Comparison of ENCODE assay signal across 8 mouse cellular contexts in genomic region chr4:126103057-126103581, GRCm38 (mm10). TPM values are rescaled to one million over a fixed set of nuclear protein-coding genes. Genes with fewer than 3 reads are reported as not detected.
A peak's percentile ranks its signal among the peaks of the same experiment; 100 is the strongest.
DNase-seq lines count a peak whose midpoint lies in the region; ATAC-seq and TF ChIP-seq lines count a peak whose summit lies in the region.

No protein-coding gene starts in this region.

- H3K9me3 ChIP-seq in embryonic facial prominence, embryonic 15.5 days (replicated peaks), result no peaks in the 10 kb centered on the region
- H3K9me3 ChIP-seq in kidney, embryonic 14.5 days (ENCODE audit: control insufficient read depth, low read length), result no peaks in the 10 kb centered on the region
- no peaks in the 10 kb centered on the region for H3K9me3 ChIP-seq in limb, embryonic 15.5 days
- no peaks in the 10 kb centered on the region for H3K9me3 ChIP-seq in midbrain, postnatal 0 days (ENCODE audit: low read length)

- peak overlapping the region; percentile 84 for H3K27ac ChIP-seq in bone marrow, adult 2 months (ENCODE audit: control insufficient read depth, insufficient read depth, low read depth, low read length, poor library complexity)
- H3K27ac ChIP-seq in embryonic facial prominence, embryonic 15.5 days (replicated peaks), result peak overlapping the region; percentile 91
- H3K27ac ChIP-seq in kidney, embryonic 14.5 days (ENCODE audit: low read depth, low read length), result peak overlapping the region; percentile 79; the same call in 1 of the 2 replicates
- H3K27ac ChIP-seq in limb, embryonic 15.5 days, result peak overlapping the region; percentile 86
- H3K27ac ChIP-seq in midbrain, postnatal 0 days (ENCODE audit: low read depth, low read length), result peak overlapping the region; percentile 79

- peaks cover 3% of the 10 kb centered on the region; the same call in 1 of the 2 replicates for H3K4me1 ChIP-seq in bone marrow, adult 2 months (ENCODE audit: control insufficient read depth, insufficient read depth, low read length)
- peaks cover 49% of the 10 kb centered on the region for H3K4me1 ChIP-seq in embryonic facial prominence, embryonic 15.5 days
- H3K4me1 ChIP-seq in kidney, embryonic 14.5 days (ENCODE audit: control insufficient read depth, insufficient read depth, low read length), result peaks cover 25% of the 10 kb centered on the region
- peaks cover 40% of the 10 kb centered on the region for H3K4me1 ChIP-seq in limb, embryonic 15.5 days
- peaks cover 12% of the 10 kb centered on the region; the same call in 1 of the 2 replicates for H3K4me1 ChIP-seq in midbrain, postnatal 0 days (ENCODE audit: insufficient read depth, low read length)

- 0 out of 2 replicates have a peak, but pooled peaks cover 9% of the 10 kb centered on the region for H3K36me3 ChIP-seq in embryonic facial prominence, embryonic 15.5 days
- peaks cover 8% of the 10 kb centered on the region; the same call in 1 of the 2 replicates for H3K36me3 ChIP-seq in kidney, embryonic 14.5 days (ENCODE audit: control insufficient read depth, insufficient read depth, low read length)
- peaks cover 9% of the 10 kb centered on the region for H3K36me3 ChIP-seq in limb, embryonic 15.5 days
- H3K36me3 ChIP-seq in midbrain, postnatal 0 days (ENCODE audit: insufficient read depth, low read length), result no peaks in the 10 kb centered on the region

- peak; percentile 63 for ATAC-seq in embryonic facial prominence, embryonic 15.5 days (ENCODE audit: insufficient number of reproducible peaks, low FRiP score, low TSS enrichment, low read depth)
- peak; percentile 65 for ATAC-seq in kidney, embryonic 14.5 days (ENCODE audit: low FRiP score, low TSS enrichment)
- peak; percentile 59; the same call in 1 of the 2 replicates for ATAC-seq in limb, embryonic 15.5 days (ENCODE audit: insufficient number of reproducible peaks, low FRiP score, low TSS enrichment, low read depth)
- ATAC-seq in midbrain, postnatal 0 days (ENCODE audit: low FRiP score), result peak; percentile 72

- TF ChIP-seq CTCF in bone marrow, adult 2 months (IDR thresholded peaks at IDR 0.05; ENCODE audit: control insufficient read depth, insufficient read depth, low read length), result no peak
- no peak for TF ChIP-seq CTCF in midbrain, postnatal 0 days (IDR thresholded peaks at IDR 0.05)

- H3K27me3 ChIP-seq in embryonic facial prominence, embryonic 15.5 days, result no peaks in the 10 kb centered on the region
- H3K27me3 ChIP-seq in kidney, embryonic 14.5 days (ENCODE audit: control insufficient read depth, insufficient read depth, low read length), result no peaks in the 10 kb centered on the region
- no peaks in the 10 kb centered on the region for H3K27me3 ChIP-seq in limb, embryonic 15.5 days
- no peaks in the 10 kb centered on the region for H3K27me3 ChIP-seq in midbrain, postnatal 0 days (ENCODE audit: insufficient read depth, low read length)

- peak overlapping the region; percentile 91 for H3K4me2 ChIP-seq in embryonic facial prominence, embryonic 15.5 days (replicated peaks)
- H3K4me2 ChIP-seq in kidney, embryonic 14.5 days (replicated peaks; ENCODE audit: low read depth, low read length), result peak overlapping the region; percentile 74
- peak overlapping the region; percentile 85 for H3K4me2 ChIP-seq in limb, embryonic 15.5 days
- peak overlapping the region; percentile 92 for H3K4me2 ChIP-seq in midbrain, postnatal 0 days (ENCODE audit: low read depth, low read length, poor library complexity, severe bottlenecking)

- DNase-seq in 416B (ENCODE audit: low read depth), result peak; percentile 99
- DNase-seq in heart, adult 9 months (ENCODE audit: low spot score in 2 of 2), result peak; percentile 93 to 94
- DNase-seq in midbrain, postnatal 0 days (ENCODE audit: low spot score), result peak; percentile 91
- DNase-seq in spleen, postnatal 10 days (ENCODE audit: low spot score in 2 of 2), result peak; percentile 73 to 87

- peak overlapping the region; percentile 12 for H3K9ac ChIP-seq in embryonic facial prominence, embryonic 15.5 days
- peak overlapping the region; percentile 42 for H3K9ac ChIP-seq in kidney, embryonic 14.5 days (ENCODE audit: low read depth, low read length)
- 0 out of 2 replicates have a peak overlapping the region, but pooled peaks have one; percentile 18 for H3K9ac ChIP-seq in limb, embryonic 15.5 days
- H3K9ac ChIP-seq in midbrain, postnatal 0 days (replicated peaks; ENCODE audit: low read length, poor library complexity, severe bottlenecking), result peak overlapping the region; percentile 51

- H3K4me3 ChIP-seq in bone marrow, adult 2 months (replicated peaks; ENCODE audit: control insufficient read depth, low read depth, low read length), result peak overlapping the region; percentile 63
- peak overlapping the region; percentile 96 for H3K4me3 ChIP-seq in embryonic facial prominence, embryonic 15.5 days (replicated peaks)
- H3K4me3 ChIP-seq in kidney, embryonic 14.5 days (ENCODE audit: low read length), result peak overlapping the region; percentile 94
- peak overlapping the region; percentile 84 for H3K4me3 ChIP-seq in limb, embryonic 15.5 days
- peak overlapping the region; percentile 93 for H3K4me3 ChIP-seq in midbrain, postnatal 0 days (ENCODE audit: low read depth, low read length)

- 0 out of 2 replicates have a peak, but pooled peaks have one; percentile 56 for TF ChIP-seq POLR2A in bone marrow, adult 2 months (IDR thresholded peaks at IDR 0.05; ENCODE audit: borderline replicate concordance, control insufficient read depth, low read depth, low read length)

- WGBS in bone marrow, adult 2 months, result under 1% methylated on average over 15 of the region's 15 CpGs
- WGBS in embryonic facial prominence, embryonic 15.5 days, result 0% methylated on average over 15 of the region's 15 CpGs
- under 1% methylated on average over 15 of the region's 15 CpGs for WGBS in kidney, embryonic 14.5 days
- WGBS in limb, embryonic 15.5 days, result 2% methylated on average over 15 of the region's 15 CpGs
- 1% methylated on average over 15 of the region's 15 CpGs for WGBS in midbrain, postnatal 0 days

RNA-seq across cellular contexts. Expression of gene Stk40, which starts 0.6 kb away (rescaled TPM):
- 7.5 and 14.0 TPM in 2 replicates for polyA plus RNA-seq in bone marrow, adult 2 months (2011; ENCODE audit: insufficient read depth, insufficient read length, low replicate concordance, missing spikeins)
- 37.4 and 38.7 TPM in 2 replicates for polyA plus RNA-seq in embryonic facial prominence, embryonic 15.5 days (2015; fragmentation: Nextera tagmentation; extraction: Ambion mirVana)
- polyA plus RNA-seq in kidney, embryonic 14.5 days (2014; fragmentation: Nextera tagmentation; extraction: Ambion mirVana), result 19.1 and 24.9 TPM in 2 replicates
- 32.4 and 35.4 TPM in 2 replicates for polyA plus RNA-seq in limb, embryonic 15.5 days (2015; fragmentation: Nextera tagmentation; extraction: Ambion mirVana)
- total RNA-seq in midbrain, postnatal 0 days (2014; rRNA removed), result 18.0 and 21.2 TPM in 2 replicates
- polyA plus RNA-seq in midbrain, postnatal 0 days (2015; fragmentation: Nextera tagmentation; extraction: Ambion mirVana), result 16.9 and 17.4 TPM in 2 replicates

RNA-seq across cellular contexts. Expression of gene Lsm10, which starts 6.7 kb away (rescaled TPM):
- polyA plus RNA-seq in bone marrow, adult 2 months (2011; ENCODE audit: insufficient read depth, insufficient read length, low replicate concordance, missing spikeins), result 6.6 and 21.2 TPM in 2 replicates
- 55.4 and 60.6 TPM in 2 replicates for polyA plus RNA-seq in embryonic facial prominence, embryonic 15.5 days (2015; fragmentation: Nextera tagmentation; extraction: Ambion mirVana)
- polyA plus RNA-seq in kidney, embryonic 14.5 days (2014; fragmentation: Nextera tagmentation; extraction: Ambion mirVana), result 47.3 and 52.4 TPM in 2 replicates
- 50.1 and 51.2 TPM in 2 replicates for polyA plus RNA-seq in limb, embryonic 15.5 days (2015; fragmentation: Nextera tagmentation; extraction: Ambion mirVana)
- 27.0 and 28.6 TPM in 2 replicates for total RNA-seq in midbrain, postnatal 0 days (2014; rRNA removed)
- polyA plus RNA-seq in midbrain, postnatal 0 days (2015; fragmentation: Nextera tagmentation; extraction: Ambion mirVana), result 47.7 and 49.3 TPM in 2 replicates

RNA-seq across cellular contexts. Expression of gene Eva1b, which starts 44.4 kb away (rescaled TPM):
- 5.7 and 7.1 TPM in 2 replicates for polyA plus RNA-seq in bone marrow, adult 2 months (2011; ENCODE audit: insufficient read depth, insufficient read length, low replicate concordance, missing spikeins)
- 84.3 and 94.6 TPM in 2 replicates for polyA plus RNA-seq in embryonic facial prominence, embryonic 15.5 days (2015; fragmentation: Nextera tagmentation; extraction: Ambion mirVana)
- 96.1 and 124 TPM in 2 replicates for polyA plus RNA-seq in kidney, embryonic 14.5 days (2014; fragmentation: Nextera tagmentation; extraction: Ambion mirVana)
- polyA plus RNA-seq in limb, embryonic 15.5 days (2015; fragmentation: Nextera tagmentation; extraction: Ambion mirVana), result 81.0 and 86.3 TPM in 2 replicates
- 8.5 and 12.3 TPM in 2 replicates for total RNA-seq in midbrain, postnatal 0 days (2014; rRNA removed)
- polyA plus RNA-seq in midbrain, postnatal 0 days (2015; fragmentation: Nextera tagmentation; extraction: Ambion mirVana), result 9.1 and 10.6 TPM in 2 replicates

RNA-seq across cellular contexts. Expression of gene Oscp1, which starts 44.8 kb away (rescaled TPM):
- 1.3 and 8.2 TPM in 2 replicates for polyA plus RNA-seq in bone marrow, adult 2 months (2011; ENCODE audit: insufficient read depth, insufficient read length, low replicate concordance, missing spikeins)
- polyA plus RNA-seq in embryonic facial prominence, embryonic 15.5 days (2015; fragmentation: Nextera tagmentation; extraction: Ambion mirVana), result 23.3 and 32.0 TPM in 2 replicates
- polyA plus RNA-seq in kidney, embryonic 14.5 days (2014; fragmentation: Nextera tagmentation; extraction: Ambion mirVana), result 17.7 and 19.6 TPM in 2 replicates
- 11.5 TPM in 2 replicates for polyA plus RNA-seq in limb, embryonic 15.5 days (2015; fragmentation: Nextera tagmentation; extraction: Ambion mirVana)
- 19.1 and 34.3 TPM in 2 replicates for total RNA-seq in midbrain, postnatal 0 days (2014; rRNA removed)
- polyA plus RNA-seq in midbrain, postnatal 0 days (2015; fragmentation: Nextera tagmentation; extraction: Ambion mirVana), result 47.7 and 50.2 TPM in 2 replicates

RNA-seq across cellular contexts. Expression of gene Mrps15, which starts 56.4 kb away (rescaled TPM):
- 75.0 and 98.1 TPM in 2 replicates for polyA plus RNA-seq in bone marrow, adult 2 months (2011; ENCODE audit: insufficient read depth, insufficient read length, low replicate concordance, missing spikeins)
- polyA plus RNA-seq in embryonic facial prominence, embryonic 15.5 days (2015; fragmentation: Nextera tagmentation; extraction: Ambion mirVana), result 128 and 137 TPM in 2 replicates
- 154 and 177 TPM in 2 replicates for polyA plus RNA-seq in kidney, embryonic 14.5 days (2014; fragmentation: Nextera tagmentation; extraction: Ambion mirVana)
- polyA plus RNA-seq in limb, embryonic 15.5 days (2015; fragmentation: Nextera tagmentation; extraction: Ambion mirVana), result 125 and 130 TPM in 2 replicates
- total RNA-seq in midbrain, postnatal 0 days (2014; rRNA removed), result 53.8 and 73.2 TPM in 2 replicates
- 137 and 151 TPM in 2 replicates for polyA plus RNA-seq in midbrain, postnatal 0 days (2015; fragmentation: Nextera tagmentation; extraction: Ambion mirVana)

Comparison
In these comparisons a context has a peak if more than half of its experiments do, and no peak if none do; other contexts are left out.
1. Peak in every context shown above with its lines: DNase-seq, ATAC-seq, H3K4me3 ChIP-seq and H3K27ac ChIP-seq.